Mouse (Mus musculus) Patski (cell line): ENCODE measurements at regions not wholly inside any gene's neighbourhood (a gene's known extent, or its start where the extent isn't known, plus 50 kb on each side); places are given as distances from the start of the nearest gene placed in this dataset.

Experiments
- ATAC-seq: fragments of 100-300 bp; one replicate; pipeline ENCODE4 v1.8.0; 2021
- CTCF ChIA-PET: fragments of 350-600 bp; sonication (Branson Sonifier 250); formaldehyde crosslinking; loops from one replicate; lab custom pipeline; 2022; ENCODE audit warnings: inconsistent platforms; lab: Charles Lee
- POLR2A ChIA-PET: fragments of 350-600 bp; sonication (Branson Sonifier 250); formaldehyde crosslinking; loops from one replicate; lab custom pipeline; 2022; ENCODE audit warnings: antibody characterized with exemption, inconsistent platforms; lab: Charles Lee
- DNase-seq: peaks from one replicate; pipeline ENCODE4 v3.0.0-alpha.2; 2011; ENCODE audit warnings: low read depth, low spot score
- H3K27me3 ChIP-seq: fragments of 371-371 bp; one replicate; pipeline ENCODE4 v1.5.1; 2021
- CTCF ChIP-seq: fragments of 100-300 bp; IDR thresholded peaks from one replicate; pipeline ENCODE4 v1.5.1; 2021
- in situ Hi-C: fragments of 300-500 bp; cut with MboI; formaldehyde crosslinking; loops from 3 replicates; pipeline ENCODE4 v1.11.1; 2018; ENCODE audit warnings: low pct_unique_long_range_greater_than_20kb, mixed read lengths

DNA sequence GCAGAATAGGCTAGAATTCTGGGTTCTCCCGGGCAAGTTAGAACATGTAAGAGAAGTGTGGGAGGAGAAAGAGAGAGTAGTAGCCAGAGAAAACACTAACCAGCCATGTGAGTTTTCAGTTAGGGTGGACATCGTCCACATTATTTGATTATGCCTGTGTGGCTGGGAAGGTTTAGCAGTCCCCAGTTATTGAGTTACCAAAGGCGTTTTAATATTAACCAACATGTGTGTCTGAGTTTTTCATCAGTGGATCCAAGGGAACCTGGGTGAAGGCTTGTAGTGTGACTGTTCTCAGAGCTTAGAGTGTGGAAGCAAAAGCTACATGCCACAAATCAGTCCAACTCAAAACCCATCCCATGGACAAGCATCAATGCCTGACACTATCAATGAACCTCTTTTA lies 594.0 kb upstream of the Cdh20 start:
- peak; percentile 51 for ATAC-seq
- POLR2A ChIA-PET: no interaction called here
- in situ Hi-C loops: no loop called here

More for the DNA sequence above, 594.0 kb upstream of the Cdh20 start:
- no peak for TF ChIP-seq CTCF
- H3K27me3 ChIP-seq: no peaks in the 10 kb centered on the region
- DNase-seq: no peak
- CTCF ChIA-PET: interaction anchor here (0.9 kb wide), 1 partner anchor 15 kb away, joined by 3 read pairs; no protein-coding TSS in a partner anchor
